Mouse (Mus musculus): ENCODE measurements around the gene Sipa1. TPM values are rescaled to one million over a fixed set of nuclear protein-coding genes. Genes with fewer than 3 reads are reported as not detected.
A peak's percentile ranks its signal among the peaks of the same experiment; 100 is the strongest.

Sipa1 gene
- total and polyA plus RNA-seq, 2 experiments from 2014 or later = 12.3 to 33.2 TPM

- 90% methylated on average over 18 of the region's 18 CpGs for WGBS
- no peak for DNase-seq (ENCODE audit: low spot score)
- ATAC-seq (ENCODE audit: insufficient read depth, low read depth) = no peak
- H3K9me3 ChIP-seq (replicated peaks; ENCODE audit: control insufficient read depth, low read length) = no peaks in the 10 kb centered on the region
- H3K4me1 ChIP-seq (ENCODE audit: control insufficient read depth, insufficient read depth) = peaks cover 5% of the 10 kb centered on the region; the same call in 1 of the 2 replicates
- H3K27ac ChIP-seq (ENCODE audit: low read depth) = no peak overlapping the region
- peaks cover 53% of the 10 kb centered on the region for H3K36me3 ChIP-seq (replicated peaks; ENCODE audit: control insufficient read depth, insufficient read depth, low read length)
- H3K9ac ChIP-seq (replicated peaks; ENCODE audit: low read depth, low read length) = no peak overlapping the region
- no peaks in the 10 kb centered on the region for H3K27me3 ChIP-seq (ENCODE audit: control insufficient read depth, insufficient read depth, low read length)
- no peak overlapping the region for H3K4me3 ChIP-seq (ENCODE audit: low read depth, low read length)
- no peak overlapping the region for H3K4me2 ChIP-seq (ENCODE audit: low read depth, low read length)
- TF ChIP-seq CTCF (IDR thresholded peaks at IDR 0.05; ENCODE audit: low read depth) = no peak
- no peak for TF ChIP-seq EP300 (IDR thresholded peaks at IDR 0.05; ENCODE audit: low read depth)
Observed at GRCm38 (mm10) chr19:5666386-5666785, 2.9 kb upstream of the Sipa1 start.

GRCm38 (mm10) chr19:5665465-5665864, 2.0 kb upstream of the Sipa1 start:
- H3K27ac ChIP-seq (ENCODE audit: low read depth) = no peak overlapping the region

GRCm38 (mm10) chr19:5664669-5665257, 1.3 kb upstream of the Sipa1 start:
- Histone ChIP-seq H3K36me3 (replicated peaks; ENCODE audit: control insufficient read depth, insufficient read depth, low read length) (peaks cover 42% of the 10 kb centered on the region), H3K9me3 (replicated peaks; ENCODE audit: control insufficient read depth, low read length) (no peaks in the 10 kb centered on the region), H3K27ac (ENCODE audit: low read depth) (no peak overlapping the region), H3K9ac (replicated peaks; ENCODE audit: low read depth, low read length) (no peak overlapping the region), H3K4me1 (ENCODE audit: control insufficient read depth, insufficient read depth) (peaks cover 5% of the 10 kb centered on the region; the same call in 1 of the 2 replicates), H3K27me3 (ENCODE audit: control insufficient read depth, insufficient read depth, low read length) (no peaks in the 10 kb centered on the region), H3K4me3 (ENCODE audit: low read depth, low read length) (no peak overlapping the region), H3K4me2 (ENCODE audit: low read depth, low read length) (no peak overlapping the region)
- TF ChIP-seq CTCF (IDR thresholded peaks at IDR 0.05; ENCODE audit: low read depth) (no peak), EP300 (IDR thresholded peaks at IDR 0.05; ENCODE audit: low read depth) (no peak)
- no peak for ATAC-seq (ENCODE audit: insufficient read depth, low read depth)
- no peak for DNase-seq (ENCODE audit: low spot score)
- 92% methylated on average over 10 of the region's 10 CpGs for WGBS

More at GRCm38 (mm10) chr19:5665465-5665864, 2.0 kb upstream of the Sipa1 start:
- no peak for TF ChIP-seq EP300 (IDR thresholded peaks at IDR 0.05; ENCODE audit: low read depth)
- TF ChIP-seq CTCF (IDR thresholded peaks at IDR 0.05; ENCODE audit: low read depth) = no peak
- no peak overlapping the region for H3K4me2 ChIP-seq (ENCODE audit: low read depth, low read length)
- WGBS = 83% methylated on average over 15 of the region's 15 CpGs
- no peak for DNase-seq (ENCODE audit: low spot score)
- H3K27me3 ChIP-seq (ENCODE audit: control insufficient read depth, insufficient read depth, low read length) = no peaks in the 10 kb centered on the region
- H3K4me3 ChIP-seq (ENCODE audit: low read depth, low read length) = no peak overlapping the region
- H3K9me3 ChIP-seq (replicated peaks; ENCODE audit: control insufficient read depth, low read length) = no peaks in the 10 kb centered on the region
- no peak for ATAC-seq (ENCODE audit: insufficient read depth, low read depth)
- peaks cover 5% of the 10 kb centered on the region; the same call in 1 of the 2 replicates for H3K4me1 ChIP-seq (ENCODE audit: control insufficient read depth, insufficient read depth)
- H3K36me3 ChIP-seq (replicated peaks; ENCODE audit: control insufficient read depth, insufficient read depth, low read length) = peaks cover 44% of the 10 kb centered on the region
- no peak overlapping the region for H3K9ac ChIP-seq (replicated peaks; ENCODE audit: low read depth, low read length)

DNA sequence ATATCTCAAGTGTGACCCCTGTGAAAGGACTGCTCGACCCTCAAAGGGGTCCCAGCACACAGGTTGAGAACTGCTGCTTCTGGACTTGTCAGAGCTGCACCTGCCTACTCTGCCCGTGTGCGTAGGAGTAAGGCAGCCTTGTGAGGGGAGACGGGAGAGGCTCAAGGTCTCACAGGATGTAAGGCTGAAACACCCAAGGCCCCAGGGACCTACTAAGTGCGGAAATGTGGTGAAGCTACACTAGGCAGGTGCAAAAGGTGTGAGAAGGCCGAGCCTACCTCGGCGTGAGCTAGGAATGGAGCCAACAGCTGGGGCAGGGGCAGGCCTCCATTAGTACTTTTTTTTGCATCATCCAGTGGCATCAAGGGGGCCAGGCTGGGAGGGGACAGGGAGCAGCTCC, 1.2 kb downstream of the Sipa1 start:
- H3K27me3 ChIP-seq (ENCODE audit: control insufficient read depth, insufficient read depth, low read length) = no peaks in the 10 kb centered on the region
- ATAC-seq (ENCODE audit: insufficient read depth, low read depth) (no peak), DNase-seq (ENCODE audit: low spot score) (no peak)
- H3K27ac ChIP-seq (ENCODE audit: low read depth) = peak overlapping the region; percentile 84
- no peaks in the 10 kb centered on the region for H3K9me3 ChIP-seq (replicated peaks; ENCODE audit: control insufficient read depth, low read length)
- TF ChIP-seq EP300 (IDR thresholded peaks at IDR 0.05; ENCODE audit: low read depth) = no peak
- TF ChIP-seq CTCF (IDR thresholded peaks at IDR 0.05; ENCODE audit: low read depth) = no peak
- WGBS = 60% methylated on average over 8 of the region's 8 CpGs
- H3K9ac ChIP-seq (replicated peaks; ENCODE audit: low read depth, low read length) = no peak overlapping the region
- peaks cover 49% of the 10 kb centered on the region for H3K36me3 ChIP-seq (replicated peaks; ENCODE audit: control insufficient read depth, insufficient read depth, low read length)
- H3K4me1 ChIP-seq (ENCODE audit: control insufficient read depth, insufficient read depth) = peaks cover 5% of the 10 kb centered on the region; the same call in 1 of the 2 replicates
- peak overlapping the region; percentile 62 for H3K4me2 ChIP-seq (ENCODE audit: low read depth, low read length)
- H3K4me3 ChIP-seq (ENCODE audit: low read depth, low read length) = peak overlapping the region; percentile 60

GRCm38 (mm10) chr19:5660942-5661751, 2.4 kb downstream of the Sipa1 start:
- 54% methylated on average over 16 of the region's 16 CpGs for WGBS
- DNase-seq (ENCODE audit: low spot score) = no peak

More at GRCm38 (mm10) chr19:5660942-5661751, 2.4 kb downstream of the Sipa1 start:
- Histone ChIP-seq H3K4me3 (ENCODE audit: low read depth, low read length) (peak overlapping the region; percentile 27), H3K9me3 (replicated peaks; ENCODE audit: control insufficient read depth, low read length) (no peaks in the 10 kb centered on the region), H3K4me2 (ENCODE audit: low read depth, low read length) (peak overlapping the region; percentile 62), H3K27ac (ENCODE audit: low read depth) (peak overlapping the region; percentile 84), H3K9ac (replicated peaks; ENCODE audit: low read depth, low read length) (no peak overlapping the region; the same call in 1 of the 2 replicates), H3K27me3 (ENCODE audit: control insufficient read depth, insufficient read depth, low read length) (no peaks in the 10 kb centered on the region), H3K36me3 (replicated peaks; ENCODE audit: control insufficient read depth, insufficient read depth, low read length) (peaks cover 47% of the 10 kb centered on the region), H3K4me1 (ENCODE audit: control insufficient read depth, insufficient read depth) (peaks cover 5% of the 10 kb centered on the region; the same call in 1 of the 2 replicates)
- ATAC-seq (ENCODE audit: insufficient read depth, low read depth) = no peak
- TF ChIP-seq EP300 (IDR thresholded peaks at IDR 0.05; ENCODE audit: low read depth) (no peak), CTCF (IDR thresholded peaks at IDR 0.05; ENCODE audit: low read depth) (no peak)
